Mouse (Mus musculus) left cerebral cortex, adult 18-20 months (tissue): ENCODE results near the gene Fbxo34. TPM values are rescaled to one million over a fixed set of nuclear protein-coding genes. Genes with fewer than 3 reads are reported as not detected.
"Not testable (repeated sequence)": the region's sequence is repeated elsewhere in the genome, so short reads cannot be mapped to it uniquely, and the experiment has no call there.

ENCODE experiments used
- DNase-seq, 2 experiments: peaks; one replicate each; pipeline ENCODE4 v3.0.0; 2021 to 2022; ENCODE audit warnings: low spot score in 2 of 2, mixed read lengths in 1 of 2
- long read RNA-seq, 2 experiments: library from polyadenylated mRNA; stranded (forward); transcript quantifications; one replicate each; pipeline ENCODE4 v2.0.0; 2021
- total RNA-seq, 2 experiments: library from RNA; stranded (reverse); gene quantifications; 2 replicates each; pipeline ENCODE4 v1.2.3; 2021

The Fbxo34 gene
- total RNA-seq: 10 to 100 TPM; 88.1 to 95.7 TPM
- long read RNA-seq, experiment 1, transcript Fbxo34-205 (3 exons, 2,993 nt): major isoform, 79 of 139 reads
- long read RNA-seq, experiment 1, transcript Fbxo34-201 (2 exons, 2,937 nt): minor isoform, 27 of 139 reads
- long read RNA-seq, experiment 1, partial matches to known transcripts: 7 of 139 reads
- long read RNA-seq, experiment 1, other reads (novel, unspliced or antisense): 20 of 139 reads
- long read RNA-seq, experiment 2, transcript Fbxo34-201 (2 exons, 2,937 nt): minor isoform, 20 of 78 reads
- long read RNA-seq, experiment 2, transcript Fbxo34-205 (3 exons, 2,993 nt): major isoform, 44 of 78 reads
- long read RNA-seq, experiment 2, partial matches to known transcripts: 1 of 78 reads
- long read RNA-seq, experiment 2, other reads (novel, unspliced or antisense): 10 of 78 reads

DNA sequence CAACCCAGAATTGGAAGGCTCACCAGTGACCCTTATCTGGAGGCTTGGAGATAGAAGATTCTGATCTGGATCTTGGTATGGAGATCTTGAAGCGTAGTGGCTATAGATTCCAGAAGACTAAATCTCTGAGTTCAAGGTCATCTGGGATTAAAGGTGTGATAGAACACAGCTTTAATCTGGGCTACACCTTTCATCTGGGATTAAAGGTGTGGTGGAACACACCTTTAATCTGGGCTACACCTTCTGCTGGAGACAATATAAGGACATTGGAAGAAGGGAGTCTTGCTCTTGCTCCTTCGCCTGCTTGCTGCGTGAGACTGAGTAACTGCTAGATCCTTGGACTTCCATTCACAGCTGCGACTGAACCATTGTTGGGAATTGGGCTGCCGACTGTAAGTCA, at the start of gene Fbxo34:
TSS of gene Fbxo34 (plus strand) at position 301 of the 400 bp plus-strand sequence.
- DNase-seq: not testable (repeated sequence)

DNA sequence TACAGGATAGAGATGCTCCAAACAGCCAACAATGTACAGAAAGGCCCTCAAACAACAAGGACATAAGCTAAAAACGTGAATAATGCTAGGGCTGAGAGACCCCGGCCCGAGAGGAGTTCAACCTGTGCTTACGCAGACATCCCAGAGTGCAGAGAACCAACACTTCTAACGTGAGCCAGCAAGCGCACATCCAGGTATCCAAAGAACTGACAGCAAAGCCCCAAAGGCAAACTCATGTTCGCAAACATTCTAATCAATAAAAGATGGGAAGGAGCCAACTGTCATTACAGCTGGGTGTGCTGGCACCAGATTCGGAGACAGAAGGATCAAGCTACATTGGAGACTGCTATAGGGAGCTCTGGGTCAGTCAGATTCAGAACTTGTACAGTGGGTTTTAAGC, 47.5 kb upstream of the Fbxo34 start:
- DNase-seq: no peak

DNA sequence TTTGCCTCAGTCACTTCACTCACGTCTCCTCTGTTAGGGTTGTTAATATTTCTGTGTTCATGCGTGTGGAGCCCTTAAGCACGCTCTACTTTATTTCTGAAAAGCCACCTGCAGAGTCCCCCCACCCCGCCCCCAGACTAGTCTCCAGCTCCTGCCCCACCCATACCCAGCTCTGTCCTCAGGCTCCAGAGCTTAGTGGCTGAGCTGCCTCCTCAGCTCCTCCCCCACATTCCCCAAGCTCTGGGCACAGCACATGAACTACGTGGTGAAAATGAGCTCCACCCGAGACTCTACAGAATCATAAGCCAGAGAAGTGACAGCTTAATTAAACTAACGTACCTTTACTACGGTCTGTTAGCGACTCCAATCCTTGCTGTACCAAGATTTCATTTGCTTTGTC, 44.2 kb upstream of the Fbxo34 start:
- no peak for DNase-seq

DNA sequence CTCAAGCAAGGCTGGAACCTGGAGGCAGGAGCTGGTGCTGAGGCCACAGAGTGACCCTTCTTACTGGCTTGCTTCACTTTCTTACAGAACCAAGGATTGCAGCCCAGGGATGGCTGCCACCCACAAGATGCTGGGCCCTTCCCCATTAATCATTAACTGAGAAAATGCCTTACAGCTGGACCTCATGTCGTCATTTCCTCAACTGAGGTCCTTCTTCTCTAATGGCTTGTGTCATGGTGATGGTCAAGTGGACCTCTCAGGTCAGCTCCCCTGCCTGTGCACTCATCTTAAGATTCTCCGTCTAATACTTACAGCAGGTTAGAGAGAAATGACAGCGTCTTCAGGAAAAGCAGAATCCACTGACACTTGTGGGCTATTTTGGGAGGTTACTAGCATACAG, 32.9 kb upstream of the Fbxo34 start:
- no peak for DNase-seq

DNA sequence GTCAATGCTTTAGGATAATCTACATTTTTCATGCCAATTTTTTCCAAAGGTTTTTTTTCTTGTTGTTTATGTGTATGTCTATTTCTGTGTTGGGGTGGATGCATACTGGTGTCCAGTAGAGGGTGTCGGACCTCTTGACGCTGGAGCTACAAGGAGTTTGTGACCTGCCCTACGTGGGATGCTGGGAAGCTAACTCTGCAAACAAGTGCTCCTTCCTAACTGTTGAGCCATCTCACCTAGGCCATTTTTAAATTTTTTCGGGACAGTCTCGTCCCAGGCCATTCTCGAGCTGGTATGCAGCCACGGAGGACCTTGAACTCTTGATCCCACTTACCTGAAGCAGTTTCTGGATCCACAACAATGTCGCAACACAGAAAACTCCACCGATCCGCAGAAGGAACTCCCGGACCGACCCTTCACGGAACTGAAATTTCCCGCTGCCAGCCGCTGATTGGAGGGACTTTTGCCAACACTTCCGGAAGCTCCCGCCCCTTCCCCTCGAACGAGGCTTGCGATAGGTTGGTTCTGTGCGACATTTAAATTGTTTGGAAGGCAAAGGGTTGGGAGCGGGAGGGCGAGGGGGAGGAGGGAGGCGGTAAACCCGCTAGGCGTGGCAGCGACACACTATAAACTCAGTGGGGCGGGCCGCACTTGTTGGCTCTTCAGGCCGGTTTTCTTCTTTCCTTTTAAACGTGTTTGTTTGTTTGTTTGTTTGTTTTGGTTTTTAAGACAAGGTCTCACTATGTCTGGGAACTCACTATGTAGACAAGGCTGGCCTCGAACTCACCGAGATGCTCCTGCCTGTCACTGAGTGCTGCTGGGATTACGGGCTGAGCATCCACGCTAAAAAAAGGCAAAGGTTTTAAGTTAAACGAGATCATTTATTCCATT, 32.2 kb upstream of the Fbxo34 start, which contains the start of gene Dlgap5:
TSS of gene Dlgap5 (minus strand) at position 633 of the 891 bp plus-strand sequence.
- peak; percentile 89 to 91 for DNase-seq

DNA sequence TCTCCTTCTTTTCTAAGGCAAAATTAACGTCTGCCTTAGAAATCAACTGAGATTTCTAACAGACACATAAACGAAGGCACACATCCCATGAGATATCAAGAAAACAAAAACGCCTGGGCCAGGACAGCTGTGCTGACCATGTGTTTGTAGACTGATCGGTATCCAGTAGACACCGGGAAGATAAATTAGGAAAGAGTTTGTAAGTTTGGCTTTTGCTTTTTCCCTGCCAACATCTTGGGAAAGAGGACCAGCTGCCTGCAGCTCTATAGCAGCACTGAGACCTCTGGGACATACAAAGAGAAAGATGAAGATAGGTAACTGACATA, 31.6 kb upstream of the Fbxo34 start:
- DNase-seq: no peak

DNA sequence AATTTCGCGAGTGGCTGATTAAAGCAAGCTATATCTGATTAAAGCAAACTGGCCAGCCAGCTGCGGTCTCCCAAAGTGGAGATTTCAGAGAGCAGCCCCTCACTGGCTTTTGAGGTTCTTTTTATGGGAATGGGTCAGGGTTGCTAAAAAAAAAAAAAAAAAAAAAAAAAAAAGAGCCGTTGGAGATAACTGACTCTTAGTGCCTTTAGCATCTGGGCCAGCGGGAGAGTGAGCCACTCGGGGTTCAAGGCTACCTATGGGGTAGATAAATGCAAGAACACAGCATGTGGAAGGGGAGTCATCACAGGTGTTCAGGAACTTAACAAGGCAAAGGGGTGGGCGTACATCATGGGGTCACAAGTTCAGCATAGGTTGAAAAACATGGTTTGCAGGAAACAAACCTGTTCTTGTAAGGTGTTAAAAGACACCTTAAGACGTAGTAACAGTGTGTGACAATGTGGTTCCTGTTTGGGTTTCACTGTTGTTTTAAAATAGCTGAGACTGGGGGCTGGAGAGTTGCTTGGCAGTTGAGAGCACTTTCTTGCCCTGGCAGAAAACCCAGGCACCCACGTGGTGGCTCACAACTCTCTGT, 31.1 kb upstream of the Fbxo34 start:
- DNase-seq: no peak

DNA sequence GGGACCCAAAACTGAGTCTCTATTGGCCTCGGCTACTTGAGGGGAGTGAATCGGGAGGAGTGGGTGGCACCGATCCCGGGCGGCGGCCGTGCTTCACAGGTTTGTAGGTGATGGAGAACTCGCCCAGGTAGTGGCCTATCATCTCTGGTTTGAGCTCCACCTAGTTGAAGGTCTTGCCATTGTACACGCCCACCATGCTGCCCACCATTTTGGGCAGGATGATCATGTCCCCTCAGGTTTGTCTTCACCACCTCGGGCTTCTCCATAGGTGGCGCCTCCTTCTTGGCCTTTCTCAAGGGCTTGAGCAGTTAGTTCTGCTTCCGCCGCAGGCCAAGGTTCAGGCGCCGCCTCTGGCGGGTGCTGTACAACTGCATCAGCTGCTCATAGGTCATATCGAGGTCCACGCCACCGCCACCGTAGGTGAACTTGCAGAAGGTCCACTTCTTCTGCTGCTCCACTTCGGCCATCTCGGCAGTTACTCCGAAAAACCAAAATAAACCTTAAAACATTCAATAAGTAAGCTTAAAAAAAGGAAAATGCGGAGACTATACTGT, 30.4 kb upstream of the Fbxo34 start:
- no peak for DNase-seq

DNA sequence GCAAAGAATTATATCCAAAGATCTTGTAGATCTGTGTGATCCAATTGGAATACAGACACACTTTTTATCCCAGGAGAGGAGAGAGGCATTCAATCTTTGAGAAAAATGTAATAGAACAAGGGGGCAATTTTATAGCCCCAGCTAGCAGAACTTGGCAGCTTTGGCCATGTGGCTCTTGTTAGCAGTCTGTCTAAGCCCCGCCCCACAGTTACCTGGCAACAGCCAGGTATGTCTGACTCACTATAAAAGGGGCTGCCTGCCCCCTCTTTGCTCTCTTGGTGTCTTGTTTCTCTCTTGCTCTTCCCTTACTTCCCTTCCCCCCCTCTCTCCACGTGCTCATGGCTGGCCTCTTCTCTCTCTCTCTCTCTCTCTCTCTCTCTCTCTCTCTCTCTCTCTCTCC, 28.6 kb upstream of the Fbxo34 start:
- DNase-seq: no peak

DNA sequence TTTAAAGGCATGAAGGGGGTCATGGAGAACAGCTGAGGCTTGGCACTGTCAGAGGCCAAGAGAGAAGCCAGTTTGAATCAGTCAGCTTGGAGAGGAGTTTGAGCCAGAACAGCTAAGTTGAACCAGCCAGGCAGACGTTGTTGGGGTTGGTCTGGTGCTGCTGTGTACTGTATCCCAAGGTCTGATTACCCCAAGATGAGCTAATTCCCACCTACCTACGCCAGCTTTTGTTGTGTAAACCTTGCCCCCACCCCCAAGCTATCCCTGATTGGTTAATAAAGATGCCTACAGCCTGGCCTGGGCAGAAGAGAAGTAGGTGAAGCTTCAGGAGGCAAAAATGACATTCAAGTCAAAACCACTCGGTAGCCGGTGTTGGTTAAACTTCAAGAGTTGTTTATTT, 27.8 kb upstream of the Fbxo34 start:
- no peak for DNase-seq

DNA sequence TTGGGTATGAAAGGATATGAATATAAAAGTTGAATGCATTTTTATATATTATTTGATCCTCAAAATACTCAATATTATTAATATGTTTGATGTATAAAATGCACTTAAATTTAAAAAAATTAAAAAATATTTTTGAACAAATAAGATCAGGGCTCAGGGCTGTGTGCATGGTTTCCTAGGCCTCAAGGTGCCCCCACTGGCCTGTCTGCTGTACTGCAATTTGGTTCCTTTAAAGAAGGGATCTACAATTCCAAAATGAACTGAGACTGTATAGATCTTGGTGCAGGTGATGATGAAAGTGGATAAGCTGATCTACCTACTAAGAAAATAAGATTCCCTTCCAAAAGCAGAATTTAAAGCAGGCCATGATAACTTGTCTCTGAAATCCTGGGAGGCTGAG, 17.2 kb upstream of the Fbxo34 start:
- no peak for DNase-seq

DNA sequence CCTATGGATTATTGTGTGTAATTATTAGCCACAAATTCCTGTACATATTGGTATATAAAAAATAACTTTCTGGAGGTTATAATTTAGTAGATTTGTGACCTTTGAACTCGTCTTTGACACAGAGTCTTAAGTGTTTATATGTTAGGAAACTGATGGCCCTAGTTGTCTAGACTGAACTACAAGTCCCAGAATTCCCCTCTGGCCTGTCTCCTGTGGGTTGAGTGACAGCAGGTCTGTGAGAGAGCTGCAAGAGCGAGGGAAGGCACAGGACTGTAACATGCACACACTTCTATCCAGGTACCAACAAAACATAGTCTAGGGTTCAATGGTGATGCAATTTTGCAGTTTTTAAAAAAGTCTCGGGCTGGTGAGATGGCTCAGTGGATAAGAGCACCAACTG, 11.3 kb upstream of the Fbxo34 start:
- no peak for DNase-seq

DNA sequence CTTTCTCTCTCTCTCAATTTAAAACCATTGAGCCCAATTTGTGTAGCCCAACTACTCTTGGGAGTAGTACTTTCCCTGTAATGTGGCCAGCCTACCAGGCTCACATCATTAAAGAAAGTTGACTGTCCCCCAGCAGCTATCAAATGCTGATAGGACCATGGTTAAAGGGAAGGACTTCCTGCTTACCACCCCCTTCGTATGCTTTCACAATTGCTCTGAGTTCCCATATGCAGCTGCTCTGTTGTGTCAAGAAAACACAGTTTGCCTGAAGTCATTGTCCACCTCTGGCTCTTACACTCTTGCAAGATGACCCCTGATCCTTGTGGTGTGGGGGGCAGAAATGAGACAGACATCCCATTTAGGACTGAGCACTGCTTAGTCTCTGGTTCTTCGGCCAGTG, 5.3 kb upstream of the Fbxo34 start:
- no peak for DNase-seq

DNA sequence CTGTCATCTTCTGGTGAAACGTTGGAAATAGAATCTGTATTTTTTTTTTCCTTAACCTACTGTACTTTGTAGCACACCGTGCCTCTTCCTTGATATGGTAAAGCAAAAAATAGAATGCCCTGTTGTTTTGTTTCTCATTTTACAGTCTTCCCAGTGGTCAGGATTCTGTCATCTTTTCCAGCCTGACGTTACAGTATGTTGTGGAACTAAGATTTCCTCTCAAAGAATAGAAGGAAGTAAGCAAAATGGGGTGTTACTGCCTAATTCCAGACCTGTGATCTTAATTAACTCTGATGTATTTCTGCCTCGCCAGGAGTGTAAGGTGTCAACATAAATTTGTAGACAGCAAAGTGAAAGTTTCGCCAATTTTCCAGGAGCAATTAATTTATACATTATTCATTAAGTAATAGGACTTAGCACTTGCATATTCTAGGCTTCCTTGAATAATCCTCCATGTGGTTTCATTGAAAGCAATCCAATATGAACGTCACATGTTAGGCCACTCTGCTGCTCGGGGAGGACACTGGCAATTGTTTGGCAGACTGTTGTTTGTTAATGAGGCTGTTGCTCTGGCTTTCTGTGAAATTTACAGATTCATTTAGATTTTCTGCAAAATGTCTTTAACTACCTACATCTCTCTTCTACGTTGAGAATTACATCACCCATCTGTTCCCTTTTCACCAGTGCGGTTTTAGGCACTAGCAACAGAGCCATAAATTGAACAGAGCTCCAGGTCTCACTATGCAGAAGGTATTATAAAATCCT, 4.7 kb upstream of the Fbxo34 start:
- DNase-seq: no peak

DNA sequence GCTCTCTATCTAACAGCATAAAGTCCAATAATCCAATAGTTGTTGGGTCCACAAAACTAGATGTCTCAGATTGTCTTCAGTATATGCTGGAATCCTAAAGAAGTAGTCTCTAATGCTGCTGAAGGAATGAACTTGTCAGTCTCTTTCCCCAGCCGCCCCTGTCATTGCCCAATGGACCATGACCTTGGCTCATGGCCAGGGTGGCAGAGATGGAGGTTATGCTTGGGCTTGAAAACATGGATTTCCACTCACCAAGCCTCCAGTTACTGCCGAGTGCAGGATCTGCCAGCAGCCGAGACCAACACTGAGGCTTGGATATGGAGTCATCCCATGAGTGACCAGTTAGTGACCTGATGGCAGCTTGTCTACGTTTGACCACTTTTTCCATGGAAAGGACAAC, 9.3 kb downstream of the Fbxo34 start:
- DNase-seq: no peak

DNA sequence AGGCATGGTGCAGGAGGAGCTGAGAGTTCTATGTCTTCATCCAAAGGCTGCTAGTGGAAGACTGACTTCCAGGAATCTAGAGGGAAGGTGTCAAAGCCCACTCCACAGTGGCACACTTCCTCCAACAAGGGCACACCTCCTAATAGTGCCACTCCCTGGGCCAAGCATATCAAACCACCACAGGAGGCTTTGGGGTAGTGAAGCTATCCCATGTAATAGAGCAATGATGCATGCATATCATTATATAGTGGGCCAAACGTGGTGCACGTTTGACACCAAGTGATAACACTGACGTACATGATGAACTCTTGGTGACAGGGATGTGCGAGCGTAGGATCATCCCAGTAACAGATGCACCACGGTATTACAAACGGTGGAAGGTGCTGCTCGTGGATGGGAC, 11.8 kb downstream of the Fbxo34 start:
- no peak for DNase-seq

DNA sequence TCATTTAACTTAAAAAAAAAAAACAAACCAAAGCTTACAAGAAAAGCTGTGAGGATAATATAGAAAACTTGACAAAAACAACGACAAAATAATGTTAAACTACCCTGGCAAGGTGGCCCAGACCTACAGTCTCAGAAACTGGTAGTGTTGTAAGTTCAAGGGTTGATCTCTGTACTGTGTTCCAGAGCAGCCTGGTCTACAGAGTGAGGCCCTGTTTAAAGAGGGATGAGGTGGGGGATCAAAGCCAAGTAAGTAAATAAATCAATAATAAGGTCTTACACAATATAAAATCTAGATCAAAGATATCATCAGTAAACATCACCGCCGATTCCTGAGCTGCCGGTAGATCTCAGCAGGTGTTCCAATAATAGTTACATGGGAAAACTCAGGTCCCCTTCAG, 12.2 kb downstream of the Fbxo34 start:
- no peak for DNase-seq

DNA sequence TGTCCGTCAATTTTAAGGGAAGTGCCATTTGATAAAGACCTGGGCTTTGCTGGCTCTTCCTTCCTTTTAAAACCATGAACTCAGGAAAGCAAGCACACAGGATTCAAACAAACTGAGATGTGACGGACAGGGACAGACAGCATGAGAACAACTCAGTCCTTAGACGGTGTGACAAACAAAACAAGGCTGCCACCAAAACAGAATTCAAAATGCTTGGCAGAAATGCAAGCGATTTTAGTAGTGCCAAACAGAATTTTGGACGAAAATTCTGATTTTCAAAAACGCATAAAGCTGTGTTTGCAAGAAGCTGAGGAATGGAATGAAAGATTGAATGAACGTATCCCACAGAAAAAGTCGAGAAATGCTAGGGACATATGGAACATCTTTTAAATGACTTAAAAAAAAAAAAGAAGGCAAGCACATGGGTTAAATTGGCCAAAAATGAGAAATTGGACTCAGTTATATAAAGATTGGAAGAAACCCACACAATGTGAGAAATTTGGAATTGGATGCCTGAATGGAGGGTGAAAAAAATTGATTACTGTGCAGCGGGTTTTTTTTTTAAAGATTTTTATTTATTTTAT, 12.7 kb downstream of the Fbxo34 start:
- DNase-seq: no peak

DNA sequence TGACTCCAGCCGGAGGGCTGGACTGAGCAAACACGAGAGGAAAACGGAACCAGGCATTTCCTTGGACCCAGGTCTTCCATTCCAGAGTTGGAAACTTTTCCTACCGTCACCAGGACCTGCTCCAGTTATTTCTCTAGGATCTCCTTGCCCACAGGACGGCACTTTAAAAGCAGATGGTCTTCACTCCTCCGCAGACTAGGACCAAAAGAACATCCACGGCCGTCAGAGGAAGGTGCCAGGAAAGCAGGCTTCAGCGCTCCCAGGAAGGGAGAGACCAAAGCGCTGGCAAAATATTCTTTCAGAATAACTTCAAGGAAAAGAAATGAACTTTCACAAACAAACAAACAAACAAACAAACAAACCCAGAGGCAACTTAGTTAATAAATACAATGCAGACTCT, 14.2 kb downstream of the Fbxo34 start:
- DNase-seq: peak in 1 of 2 experiments; percentile 52

DNA sequence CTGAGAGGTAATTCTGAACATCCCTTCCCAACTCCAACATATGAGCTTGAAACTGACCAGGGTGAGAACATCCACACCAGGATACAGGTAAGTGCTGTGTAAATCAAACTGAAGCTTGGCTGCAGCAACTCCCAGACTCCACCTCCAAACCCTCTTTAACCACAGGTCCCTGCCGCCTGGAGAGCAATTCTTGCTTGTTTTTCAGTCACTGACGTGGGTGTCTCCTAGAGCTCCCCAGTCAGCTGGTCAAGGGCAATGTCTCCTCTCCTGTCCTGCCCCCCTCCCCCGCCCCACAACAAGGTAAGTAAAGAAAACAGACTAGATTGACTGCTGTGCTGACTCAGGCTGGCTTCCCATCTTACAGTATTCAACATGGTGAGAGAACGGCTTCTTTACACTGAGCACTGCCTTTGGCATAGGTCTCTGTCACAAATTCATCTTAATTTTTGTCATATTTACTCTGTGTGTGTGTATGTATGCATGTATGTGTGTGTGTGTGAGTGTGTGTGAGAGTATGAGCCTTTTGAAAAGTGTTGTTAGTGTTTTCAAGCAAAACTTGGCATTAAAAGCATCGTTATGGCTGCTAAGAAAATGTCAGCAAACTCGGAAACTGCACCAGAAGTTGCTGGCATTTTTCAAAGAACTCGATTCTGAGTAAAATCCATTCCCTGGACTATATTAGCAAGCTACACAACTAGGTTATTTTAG, 15.4 kb downstream of the Fbxo34 start:
- DNase-seq: no peak
